Mouse (Mus musculus) spleen, adult 2 months (tissue): ENCODE results near the gene Maml2. TPM values are rescaled to one million over a fixed set of nuclear protein-coding genes. Genes with fewer than 3 reads are reported as not detected.

Experiments
- DNase-seq, 2 experiments: peaks; one replicate each; pipeline versions ENCODE4 v3.0.0 to v3.0.0-alpha.2; 2012 to 2021; ENCODE audit warnings: low spot score in 2 of 2, low read depth in 1 of 2
- H3K27ac ChIP-seq: fragments of 200-500 bp; 2 replicates; pipeline ENCODE4 v1.5.1; 2012; ENCODE audit warnings: low read length, inconsistent platforms; ENCODE audit not compliant: insufficient read depth
- H3K27me3 ChIP-seq: fragments of 200-500 bp; 2 replicates; pipeline ENCODE4 v1.6.1; 2012; ENCODE audit warnings: mild to moderate bottlenecking, moderate library complexity, low read length, inconsistent platforms; ENCODE audit not compliant: control insufficient read depth, insufficient read depth
- H3K36me3 ChIP-seq: fragments of 200-500 bp; 2 replicates; pipeline ENCODE4 v1.6.1; 2012; ENCODE audit warnings: mild to moderate bottlenecking, low read length, inconsistent platforms; ENCODE audit not compliant: control insufficient read depth, insufficient read depth
- H3K4me1 ChIP-seq: fragments of 200-500 bp; 2 replicates; pipeline ENCODE4 v1.6.1; 2011; ENCODE audit warnings: inconsistent platforms; ENCODE audit not compliant: control insufficient read depth, insufficient read depth, insufficient read length
- H3K4me3 ChIP-seq: fragments of 200-500 bp; 2 replicates; pipeline ENCODE4 v1.5.1; 2011; ENCODE audit warnings: mild to moderate bottlenecking, inconsistent platforms; ENCODE audit not compliant: insufficient read depth, insufficient read length; ENCODE audit errors: extremely low read depth
- CTCF ChIP-seq: fragments of 200-500 bp; IDR thresholded peaks from 2 replicates; pipeline ENCODE4 v1.5.1; 2011; ENCODE audit warnings: mild to moderate bottlenecking, inconsistent platforms; ENCODE audit not compliant: insufficient read depth, insufficient read length, insufficient replicate concordance; ENCODE audit errors: extremely low read depth
- POLR2A ChIP-seq: fragments of 200-500 bp; IDR thresholded peaks from 2 replicates; pipeline ENCODE4 v1.6.1; 2011; ENCODE audit warnings: low read depth, low read length, inconsistent platforms
- WGBS: fragments of 180-500 bp; shearing (Covaris S2); methylation state at CpG from one replicate; pipeline ENCODE4 v1.1.7; 2018; 5-methylcytosine and 5-hydroxymethylcytosine counted together
- polyA plus RNA-seq: library from polyadenylated mRNA; depleted of rRNA; stranded (reverse); fragments of >200 nt; gene quantifications from 2 replicates; pipeline ENCODE4 v1.2.3, GENCODE M21; 2012

The Maml2 gene
- polyA plus RNA-seq, 1 experiment: 9.4 TPM

DNA sequence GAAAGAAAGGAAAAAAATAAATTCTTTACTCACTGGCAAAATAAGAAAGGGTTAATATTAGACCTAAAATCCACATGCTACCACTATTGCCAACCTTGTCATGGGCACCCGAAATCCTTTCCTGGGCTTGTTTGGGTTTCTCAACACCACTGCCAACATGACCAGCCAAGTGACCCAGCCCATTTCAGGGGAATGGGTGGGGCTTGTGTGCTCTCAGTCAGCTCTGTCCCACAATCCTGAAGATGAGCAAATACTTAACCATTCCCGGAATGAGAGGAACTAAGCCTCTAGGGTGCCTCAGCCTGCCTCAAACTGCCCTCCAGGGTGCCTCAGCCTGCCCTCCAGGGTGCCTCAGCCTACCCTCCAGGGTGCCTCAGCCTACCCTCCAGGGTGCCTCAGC, 371.0 kb downstream of the Maml2 start:
- Histone ChIP-seq H3K4me3 (no peak overlapping the region), H3K36me3 (no peaks in the 10 kb centered on the region; the same call in 1 of the 2 replicates), H3K27ac (no peak overlapping the region), H3K4me1 (no peaks in the 10 kb centered on the region), H3K27me3 (no peaks in the 10 kb centered on the region)
- DNase-seq: no peak
- 84% methylated on average over 2 of the region's 2 CpGs for WGBS
- TF ChIP-seq CTCF (no peak), POLR2A (no peak)

DNA sequence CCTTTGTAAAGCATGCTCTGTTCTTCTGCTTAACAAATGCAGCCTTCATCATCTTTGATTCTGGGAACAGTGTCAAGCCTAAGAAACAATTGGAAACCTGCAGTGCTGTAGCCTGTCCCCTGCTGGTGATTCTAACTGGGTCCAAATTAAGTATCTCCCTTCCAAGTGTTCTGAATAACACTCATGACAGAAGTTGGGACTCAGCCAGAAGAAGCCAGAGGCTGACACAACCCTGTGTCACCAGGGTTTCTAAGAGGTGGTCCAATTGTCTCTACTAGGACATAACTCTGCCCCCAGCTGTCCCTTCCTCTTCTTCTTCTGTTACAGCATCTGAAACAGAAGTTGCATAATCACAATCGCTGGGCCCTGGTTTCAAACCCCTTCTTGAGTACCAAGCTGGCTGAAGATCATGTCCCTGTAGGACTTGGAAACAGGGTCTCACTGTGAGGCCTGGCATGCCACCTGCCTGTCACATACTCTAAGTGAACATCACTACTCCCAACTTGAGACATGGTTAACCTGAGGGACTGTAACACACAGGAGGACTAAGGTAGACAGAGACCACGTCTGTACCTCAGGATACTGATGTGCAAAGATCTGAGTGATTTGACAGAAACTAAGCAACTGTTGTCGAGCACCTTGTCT, 373.5 kb downstream of the Maml2 start:
- DNase-seq: no peak
- H3K27ac ChIP-seq: no peak overlapping the region
- H3K36me3 ChIP-seq: no peaks in the 10 kb centered on the region
- H3K4me1 ChIP-seq: no peaks in the 10 kb centered on the region
- no peaks in the 10 kb centered on the region for H3K27me3 ChIP-seq
- TF ChIP-seq CTCF (no peak), POLR2A (no peak)
- no peak overlapping the region for H3K4me3 ChIP-seq
- WGBS: 79% methylated on average over 3 of the region's 3 CpGs

DNA sequence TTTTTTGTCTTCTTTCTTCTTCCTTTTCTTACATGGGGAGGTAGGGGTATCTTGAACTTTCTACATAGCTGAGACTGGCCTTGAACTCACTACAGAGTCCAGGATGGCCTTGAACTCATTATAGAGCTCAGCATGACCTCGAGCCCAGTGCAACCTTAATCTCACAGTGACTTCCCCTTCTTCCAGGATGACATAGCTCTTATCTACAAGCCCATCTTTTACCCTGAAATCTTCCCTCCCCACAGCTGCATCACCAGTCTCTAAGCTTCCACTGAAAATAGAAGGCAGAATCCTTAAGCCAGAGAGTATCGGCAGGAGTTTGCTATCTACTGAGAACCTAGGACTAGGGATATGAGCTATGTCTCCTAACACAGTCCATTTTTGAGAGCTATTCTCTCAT, 375.5 kb downstream of the Maml2 start:
- 0 out of 2 replicates have a peak, but pooled peaks cover 1% of the 10 kb centered on the region for H3K36me3 ChIP-seq
- no peak overlapping the region for H3K27ac ChIP-seq
- no peak for DNase-seq
- no peaks in the 10 kb centered on the region; the same call in 1 of the 2 replicates for H3K4me1 ChIP-seq
- 75% methylated on average over 2 of the region's 2 CpGs for WGBS
- TF ChIP-seq CTCF (no peak), POLR2A (no peak)
- H3K4me3 ChIP-seq: no peak overlapping the region
- H3K27me3 ChIP-seq: no peaks in the 10 kb centered on the region

DNA sequence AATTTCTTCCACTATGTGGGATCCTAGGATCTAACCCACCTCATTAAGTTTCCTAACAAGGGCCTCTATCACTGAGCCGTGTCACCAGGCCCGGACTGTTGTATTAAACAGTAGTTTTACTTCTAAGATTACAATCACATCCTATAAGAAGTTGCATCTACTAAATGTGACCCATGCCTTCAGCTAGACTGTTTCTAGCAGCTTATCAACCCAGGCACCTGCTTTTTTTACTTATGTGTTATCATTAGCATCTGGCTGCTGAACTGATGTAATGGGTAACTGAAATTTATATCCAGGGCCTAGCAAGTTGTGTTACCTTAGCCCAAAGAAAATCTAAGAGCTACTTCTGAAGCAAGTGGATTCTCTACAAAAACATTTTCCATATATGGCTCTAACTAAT, 380.3 kb downstream of the Maml2 start:
- TF ChIP-seq POLR2A: no peak
- no peak for TF ChIP-seq CTCF
- H3K27ac ChIP-seq: no peak overlapping the region
- 0 out of 2 replicates have a peak, but pooled peaks cover 3% of the 10 kb centered on the region for H3K36me3 ChIP-seq
- no peaks in the 10 kb centered on the region; the same call in 1 of the 2 replicates for H3K4me1 ChIP-seq
- no peaks in the 10 kb centered on the region for H3K27me3 ChIP-seq
- 82% methylated on average over 2 of the region's 2 CpGs for WGBS
- no peak for DNase-seq
- no peak overlapping the region for H3K4me3 ChIP-seq

DNA sequence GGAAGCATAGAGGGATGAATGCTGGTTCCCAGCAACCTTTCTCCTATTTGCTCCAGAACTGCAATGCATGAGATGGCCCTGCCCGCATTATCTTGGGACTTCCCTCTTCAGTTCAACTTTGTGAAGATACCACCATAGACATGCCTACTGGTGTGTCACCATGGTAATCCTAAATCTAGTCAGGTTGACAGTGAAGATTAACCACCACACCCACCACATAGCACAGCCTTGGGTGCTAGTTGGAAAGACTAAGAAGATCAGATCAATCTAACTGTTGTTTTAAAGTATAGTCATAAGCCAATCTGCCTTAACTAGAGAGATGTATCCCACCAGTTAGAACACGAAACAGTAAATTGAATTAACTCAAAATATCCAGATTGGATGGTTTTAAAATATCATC, 381.9 kb downstream of the Maml2 start:
- no peak overlapping the region for H3K4me3 ChIP-seq
- WGBS: 93% methylated on average over 2 of the region's 2 CpGs
- DNase-seq: no peak
- H3K27ac ChIP-seq: no peak overlapping the region
- H3K36me3 ChIP-seq: 0 out of 2 replicates have a peak, but pooled peaks cover 3% of the 10 kb centered on the region
- TF ChIP-seq POLR2A (no peak), CTCF (no peak)
- H3K27me3 ChIP-seq: no peaks in the 10 kb centered on the region
- no peaks in the 10 kb centered on the region; the same call in 1 of the 2 replicates for H3K4me1 ChIP-seq

DNA sequence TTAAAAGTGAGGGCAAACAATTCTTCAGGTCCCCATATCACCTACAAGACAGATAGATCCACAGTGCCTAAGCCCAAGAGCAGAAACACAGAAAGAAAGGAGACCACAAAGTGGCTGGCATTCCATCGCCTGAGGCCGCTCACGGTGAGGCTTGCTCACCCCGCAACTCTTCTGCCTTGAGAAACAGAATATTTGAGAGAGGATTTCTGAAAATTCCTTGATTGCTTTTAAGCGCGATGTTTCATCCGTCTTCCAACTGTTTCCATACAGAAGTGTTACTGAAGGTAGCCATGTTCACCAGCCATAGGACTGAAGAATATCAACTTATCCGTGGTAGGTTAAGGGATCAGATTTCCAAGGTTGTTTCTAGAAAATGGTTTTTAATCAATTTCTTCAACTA, 383.4 kb downstream of the Maml2 start:
- Histone ChIP-seq H3K27ac (no peak overlapping the region), H3K4me1 (no peaks in the 10 kb centered on the region; the same call in 1 of the 2 replicates), H3K4me3 (no peak overlapping the region), H3K27me3 (no peaks in the 10 kb centered on the region), H3K36me3 (0 out of 2 replicates have a peak, but pooled peaks cover 3% of the 10 kb centered on the region)
- no peak for DNase-seq
- 85% methylated on average over 8 of the region's 8 CpGs for WGBS
- TF ChIP-seq POLR2A: no peak
- no peak for TF ChIP-seq CTCF

DNA sequence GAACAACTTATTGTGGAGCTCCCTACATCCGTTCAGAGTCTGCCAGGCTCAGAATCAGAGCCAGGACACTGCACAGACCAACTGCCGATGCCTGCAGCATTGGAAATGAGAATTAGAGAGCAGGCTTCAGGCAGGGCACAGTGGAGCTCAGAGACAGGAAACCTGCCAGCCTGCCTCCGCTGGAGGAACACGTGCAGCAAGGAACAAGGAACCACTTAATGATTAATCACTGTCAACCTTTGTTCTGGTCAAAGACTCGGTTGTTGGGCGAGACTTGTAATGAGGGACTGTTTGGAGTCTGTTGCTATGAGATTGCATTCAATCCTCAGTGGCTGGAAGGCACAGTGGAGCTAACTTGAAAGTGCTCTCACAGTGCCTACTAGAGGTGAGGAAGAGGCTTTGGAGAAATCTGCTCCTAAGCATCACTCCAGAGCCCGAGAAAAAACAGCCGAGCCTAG, 383.9 kb downstream of the Maml2 start:
- no peaks in the 10 kb centered on the region; the same call in 1 of the 2 replicates for H3K4me1 ChIP-seq
- H3K4me3 ChIP-seq: no peak overlapping the region
- 0 out of 2 replicates have a peak, but pooled peaks cover 2% of the 10 kb centered on the region for H3K36me3 ChIP-seq
- 25% methylated on average over 8 of the region's 8 CpGs for WGBS
- no peaks in the 10 kb centered on the region for H3K27me3 ChIP-seq
- TF ChIP-seq POLR2A (no peak), CTCF (no peak)
- no peak overlapping the region for H3K27ac ChIP-seq
- DNase-seq: no peak
